Mouse (Mus musculus) cerebellum, adult 2 months (tissue): ENCODE results near the gene Scel. TPM values are rescaled to one million over a fixed set of nuclear protein-coding genes. Genes with fewer than 3 reads are reported as not detected.
"Not testable (repeated sequence)": the region's sequence is repeated elsewhere in the genome, so short reads cannot be mapped to it uniquely, and the experiment has no call there.

ENCODE experiments used
- DNase-seq, 2 experiments: peaks; one replicate each; pipeline ENCODE4 v3.0.0; 2021
- H3K27ac ChIP-seq: fragments of 200-500 bp; 2 replicates; pipeline ENCODE4 v1.5.1; 2012; ENCODE audit warnings: low read length, control low read depth, inconsistent platforms; ENCODE audit not compliant: insufficient read depth
- H3K27me3 ChIP-seq: fragments of 200-500 bp; 2 replicates; pipeline ENCODE4 v1.6.1; 2012; ENCODE audit warnings: inconsistent platforms, mild to moderate bottlenecking, low read length, moderate library complexity; ENCODE audit not compliant: control insufficient read depth, insufficient read depth
- H3K4me1 ChIP-seq: fragments of 200-500 bp; 2 replicates; pipeline ENCODE4 v1.6.1; 2011; ENCODE audit warnings: low read length; ENCODE audit not compliant: control insufficient read depth, insufficient read depth
- H3K4me3 ChIP-seq: fragments of 200-500 bp; replicated peaks from 2 replicates; pipeline ENCODE3; 2011; ENCODE audit warnings: mild to moderate bottlenecking, low read depth, low read length, control low read depth; ENCODE audit not compliant: insufficient read depth
- CTCF ChIP-seq: fragments of 200-500 bp; IDR thresholded peaks from 2 replicates; pipeline ENCODE4 v1.5.1; 2011; ENCODE audit warnings: low read depth, mild to moderate bottlenecking, control low read depth, low read length, moderate library complexity, borderline replicate concordance; ENCODE audit not compliant: insufficient read depth
- POLR2A ChIP-seq: fragments of 200-500 bp; IDR thresholded peaks from 2 replicates; pipeline ENCODE4 v1.6.1; 2011; ENCODE audit warnings: low read length, control low read depth, borderline replicate concordance; ENCODE audit not compliant: insufficient read depth
- WGBS: fragments of 180-500 bp; shearing (Covaris S2); methylation state at CpG from one replicate; pipeline ENCODE4 v1.1.7; 2018; 5-methylcytosine and 5-hydroxymethylcytosine counted together
- polyA plus RNA-seq: library from polyadenylated mRNA; depleted of rRNA; stranded (reverse); fragments of >200 nt; gene quantifications from 2 replicates; pipeline ENCODE4 v1.2.3, GENCODE M21; 2012; rRNA removed

Scel gene
- 0.87 and 0.98 TPM in 2 replicates for polyA plus RNA-seq

DNA sequence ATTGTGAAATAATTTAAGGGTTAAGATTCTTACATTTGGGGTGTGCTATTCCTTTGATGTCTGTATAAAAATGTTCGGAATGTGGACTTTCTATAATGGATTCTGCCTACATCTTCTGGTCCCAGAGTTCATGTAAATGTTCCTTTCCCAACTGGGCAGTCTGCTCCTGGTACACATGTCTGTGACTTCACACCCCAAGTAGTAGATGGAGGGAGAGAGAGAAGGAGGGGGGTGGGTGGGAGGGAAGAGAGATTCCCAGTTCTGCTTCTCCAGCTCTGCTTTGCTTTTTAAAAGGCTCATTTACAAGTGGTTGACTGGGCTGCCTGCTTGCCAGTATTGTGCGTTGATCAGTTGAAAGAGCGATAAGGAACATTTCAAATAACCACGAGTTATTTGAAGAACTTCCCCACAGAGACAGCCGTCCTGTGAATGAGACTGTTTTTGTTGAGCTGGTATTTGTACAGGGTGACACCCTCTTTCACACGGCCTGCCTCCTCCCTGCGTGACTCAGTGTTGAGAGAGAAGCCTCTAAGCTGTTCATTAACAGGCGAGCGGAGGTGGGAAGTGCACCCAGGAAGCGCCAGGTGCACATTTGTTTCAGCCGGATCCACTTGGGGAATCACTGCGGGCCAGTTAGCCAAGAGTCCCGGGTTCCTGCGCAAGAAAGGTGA, at the start of gene Scel:
TSS of gene Scel (plus strand) at position 541 of the 671 bp plus-strand sequence.
- TF ChIP-seq POLR2A (no peak), CTCF (no peak)
- no peak within 1 kb of the TSS for H3K4me3 ChIP-seq
- H3K4me1 ChIP-seq: no peaks in the 10 kb centered on the region
- WGBS: 19% methylated on average over 14 of the region's 14 CpGs
- no peaks in the 10 kb centered on the region for H3K27me3 ChIP-seq
- no peak for DNase-seq
- H3K27ac ChIP-seq: no peak within 1 kb of the TSS

DNA sequence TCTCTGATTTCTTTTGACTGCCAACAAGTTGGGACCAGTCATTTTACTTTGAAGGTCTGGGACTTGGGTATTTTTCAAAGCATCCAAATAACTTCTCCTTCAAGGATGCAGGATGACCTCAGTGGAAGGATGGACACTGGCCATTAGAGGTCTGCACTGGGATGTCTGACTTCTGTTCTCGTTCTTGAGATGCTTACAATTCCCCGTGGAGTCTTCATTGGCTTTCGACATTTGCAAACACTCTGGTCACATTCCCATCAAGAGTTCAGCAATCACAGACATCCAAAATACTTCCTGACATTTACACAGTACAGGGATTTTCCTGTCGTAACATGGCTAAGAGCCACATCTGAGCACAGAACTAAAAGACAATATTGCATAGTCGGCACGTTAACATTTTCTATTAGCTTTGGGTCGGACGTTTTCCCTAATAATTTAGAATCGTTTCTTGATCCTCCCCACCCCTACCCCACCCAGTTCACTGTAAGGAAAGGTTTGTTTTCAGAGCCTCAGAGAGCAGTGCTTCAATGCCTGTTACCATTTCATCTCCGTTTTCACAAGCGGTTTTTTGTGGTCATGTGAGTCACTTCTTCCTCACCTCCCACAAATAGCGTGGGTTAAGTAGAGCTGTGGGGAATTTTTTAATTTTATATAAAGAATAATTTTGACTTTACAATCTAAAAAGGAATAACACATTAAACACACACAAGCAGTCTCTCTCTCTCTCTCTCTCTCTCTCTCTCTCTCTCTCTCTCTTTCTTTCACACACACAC, 44.3 kb upstream of the Scel start:
- DNase-seq: no peak
- Histone ChIP-seq H3K27me3 (no peaks in the 10 kb centered on the region), H3K4me1 (peaks cover 9% of the 10 kb centered on the region), H3K4me3 (peak overlapping the region; percentile 70), H3K27ac (peak overlapping the region; percentile 62; the same call in 1 of the 2 replicates)
- TF ChIP-seq POLR2A: no peak
- TF ChIP-seq CTCF: no peak
- 82% methylated on average over 12 of the region's 12 CpGs for WGBS

DNA sequence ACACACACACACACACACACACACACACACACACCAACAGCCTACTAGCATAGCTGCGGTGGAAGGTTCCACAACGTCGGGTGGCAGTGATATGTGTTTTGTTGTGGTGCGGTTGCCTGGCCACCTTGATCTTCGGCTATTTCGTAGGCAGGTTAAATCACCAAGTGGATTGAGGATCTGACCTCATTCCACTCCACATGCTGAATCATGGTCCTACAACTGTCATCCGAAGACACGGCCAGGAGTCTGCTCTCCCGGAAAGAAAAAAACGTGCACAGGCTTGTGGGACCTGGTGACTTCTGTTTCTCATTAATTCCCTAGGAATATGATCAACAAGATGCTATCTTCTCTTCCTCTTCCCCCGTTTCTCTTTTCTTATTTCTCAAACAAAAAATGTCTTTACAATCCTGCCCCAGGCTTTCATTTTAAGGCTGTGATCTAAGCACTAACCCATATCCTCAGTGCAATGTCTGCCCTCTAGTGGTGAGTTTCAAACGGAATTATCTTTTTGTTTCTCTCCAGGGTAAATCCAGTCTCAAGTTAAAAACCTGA, 43.6 kb upstream of the Scel start:
- peak overlapping the region; percentile 70 for H3K4me3 ChIP-seq
- WGBS: 5% methylated on average over 12 of the region's 12 CpGs
- DNase-seq: peak; percentile 71 to 78

DNA sequence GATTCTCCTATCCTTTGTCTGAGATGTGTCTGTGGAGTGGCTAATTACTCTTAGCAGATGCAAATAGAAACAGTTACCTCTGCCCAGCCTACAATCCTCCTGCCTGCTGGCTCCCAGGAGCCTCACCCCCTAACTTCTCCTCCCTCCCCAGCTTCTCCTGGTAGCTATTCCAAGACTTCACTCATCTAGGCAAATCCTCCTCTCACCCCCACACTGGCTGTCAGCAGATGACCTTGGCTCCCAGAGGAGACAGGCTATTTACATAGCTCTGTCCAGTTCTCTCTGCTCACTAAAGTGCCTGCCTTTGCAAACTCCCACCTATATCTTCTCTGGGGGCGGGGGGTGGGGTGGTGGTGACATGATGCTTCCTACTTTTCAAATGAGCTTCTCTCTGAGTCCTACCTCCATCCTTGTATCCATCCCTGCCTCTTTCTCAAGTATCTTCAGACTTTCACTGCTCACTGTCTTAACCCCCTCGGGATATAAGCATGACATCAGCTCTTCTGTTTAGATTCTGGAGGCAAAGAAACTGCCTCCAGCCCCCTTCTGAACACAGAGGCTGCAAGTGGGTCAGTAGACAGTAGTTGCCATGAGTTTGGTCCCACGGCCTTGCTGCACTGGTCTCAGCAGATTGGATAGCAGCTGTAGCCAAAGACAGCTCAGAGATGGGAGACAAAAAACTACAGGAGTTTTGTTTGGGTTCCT, 41.9 kb upstream of the Scel start:
- no peak for TF ChIP-seq CTCF
- no peak for TF ChIP-seq POLR2A
- no peak for DNase-seq
- Histone ChIP-seq H3K4me1 (peaks cover 9% of the 10 kb centered on the region), H3K4me3 (no peak overlapping the region), H3K27me3 (no peaks in the 10 kb centered on the region), H3K27ac (no peak overlapping the region)
- 44% methylated on average over 3 of the region's 3 CpGs for WGBS

More for the DNA sequence above, 43.6 kb upstream of the Scel start:
- H3K27ac ChIP-seq: peak overlapping the region; percentile 62; the same call in 1 of the 2 replicates
- peaks cover 9% of the 10 kb centered on the region for H3K4me1 ChIP-seq
- H3K27me3 ChIP-seq: no peaks in the 10 kb centered on the region
- no peak for TF ChIP-seq POLR2A
- TF ChIP-seq CTCF: no peak

DNA sequence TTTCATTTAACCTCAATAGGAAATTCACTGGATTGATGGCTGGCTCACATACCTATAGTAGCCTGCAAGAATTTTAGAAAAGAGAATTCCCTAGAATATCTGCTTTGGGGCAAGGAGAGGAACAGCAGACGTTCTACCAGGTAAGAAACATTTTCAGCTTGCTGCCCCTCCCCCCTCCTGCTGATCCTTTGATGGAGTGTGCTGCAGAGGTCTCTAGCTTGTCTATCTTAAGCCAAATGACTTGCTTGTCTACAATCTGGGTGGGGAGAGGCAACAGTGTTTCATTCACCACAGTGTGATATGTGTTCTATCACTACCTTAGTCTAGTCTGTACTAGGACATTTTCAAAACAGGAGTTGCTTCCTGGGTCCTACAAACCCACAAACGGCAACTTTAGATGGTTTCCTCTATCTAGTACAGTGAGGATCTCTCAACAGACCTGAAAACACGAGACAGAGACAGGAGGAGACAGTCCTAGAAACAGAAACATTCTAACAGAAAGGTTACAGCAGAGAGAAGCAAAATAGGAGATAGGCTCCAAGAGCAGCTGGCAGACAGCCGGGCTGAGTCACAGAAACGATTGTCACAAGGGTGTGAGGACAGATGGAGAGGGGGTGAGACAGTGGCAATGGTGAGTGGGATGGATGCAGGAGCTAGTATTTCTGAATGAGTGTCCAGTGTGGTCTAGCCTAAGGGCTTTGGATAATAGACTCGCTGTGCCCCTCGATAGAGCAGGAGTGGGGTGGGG, 41.2 kb upstream of the Scel start:
- H3K27ac ChIP-seq: peak overlapping the region; percentile 34; the same call in 1 of the 2 replicates

DNA sequence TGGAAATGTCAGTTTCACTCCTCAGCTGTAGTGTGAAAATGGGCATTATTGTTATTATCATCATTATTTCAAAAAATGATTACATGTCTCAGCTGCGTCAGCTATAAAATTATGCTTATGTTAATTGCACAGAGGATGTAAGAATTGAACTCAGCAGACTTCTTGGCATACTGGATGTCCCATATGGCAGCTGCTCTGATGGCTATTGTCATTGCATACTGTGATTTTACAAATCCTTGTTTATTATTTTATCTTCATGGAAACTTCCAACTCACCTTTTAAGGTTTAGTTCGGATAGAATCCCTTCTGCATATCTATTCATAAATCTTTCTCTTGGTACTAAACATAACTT, 40.6 kb upstream of the Scel start:
- H3K4me3 ChIP-seq: no peak overlapping the region
- DNase-seq: no peak
- no peaks in the 10 kb centered on the region for H3K27me3 ChIP-seq
- 49% methylated on average over 2 of the region's 2 CpGs for WGBS
- TF ChIP-seq CTCF (no peak), POLR2A (no peak)
- peaks cover 9% of the 10 kb centered on the region for H3K4me1 ChIP-seq
- H3K27ac ChIP-seq: no peak overlapping the region

More for the DNA sequence above, 41.2 kb upstream of the Scel start:
- Histone ChIP-seq H3K4me3 (no peak overlapping the region), H3K4me1 (peaks cover 9% of the 10 kb centered on the region), H3K27me3 (no peaks in the 10 kb centered on the region)
- DNase-seq: peak; percentile 85 to 92
- TF ChIP-seq POLR2A: no peak
- no peak for TF ChIP-seq CTCF
- 7% methylated on average over 7 of the region's 7 CpGs for WGBS

DNA sequence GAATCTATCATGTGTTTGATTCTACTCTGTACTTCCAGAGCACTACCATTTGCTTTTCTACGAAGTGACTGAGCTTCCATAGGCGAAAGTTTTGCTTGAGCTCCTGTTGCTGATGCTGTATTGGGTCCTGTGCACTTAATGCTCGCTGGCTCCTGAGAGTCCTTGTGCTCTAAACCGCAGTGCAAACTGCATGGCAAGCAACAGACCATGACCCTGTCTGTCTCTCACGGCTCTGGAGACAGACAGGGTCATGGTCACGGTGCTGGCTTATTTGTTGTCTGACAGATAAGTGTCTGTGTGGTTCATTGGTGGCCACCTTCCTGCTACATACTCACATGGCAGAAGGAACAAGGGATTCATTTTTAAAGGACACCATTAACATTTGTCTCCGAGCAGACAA, 37.8 kb upstream of the Scel start:
- Histone ChIP-seq H3K27me3 (no peaks in the 10 kb centered on the region), H3K4me3 (no peak overlapping the region), H3K27ac (no peak overlapping the region), H3K4me1 (peaks cover 9% of the 10 kb centered on the region)
- DNase-seq: no peak
- 72% methylated on average over 7 of the region's 7 CpGs for WGBS
- no peak for TF ChIP-seq POLR2A
- TF ChIP-seq CTCF: no peak

DNA sequence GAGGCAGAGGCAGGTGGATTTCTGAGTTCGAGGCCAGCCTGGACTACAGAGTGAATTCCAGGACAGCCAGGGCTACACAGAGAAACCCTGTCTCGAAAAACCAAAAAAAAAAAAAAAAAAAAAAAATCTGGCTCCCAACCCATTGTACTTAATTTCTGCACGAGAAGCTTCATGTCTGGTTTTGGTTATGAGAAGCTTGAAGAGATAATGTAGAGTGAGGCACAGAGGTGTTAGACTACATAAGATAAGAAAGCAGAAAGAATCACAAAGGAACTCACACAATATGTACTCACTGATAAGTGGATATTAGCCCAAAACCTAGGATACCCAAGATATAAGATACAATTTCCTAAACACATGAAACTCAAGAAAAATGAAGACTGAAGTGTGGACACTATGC, 36.9 kb upstream of the Scel start:
- not testable (repeated sequence) for H3K4me3 ChIP-seq, H3K4me1 ChIP-seq, DNase-seq, H3K27ac ChIP-seq, H3K27me3 ChIP-seq
- WGBS: 73% methylated on average over 3 of the region's 3 CpGs
